ENCODE assay signal across 25 mouse cellular contexts in genomic region chr5:134920106-134920687, GRCm38 (mm10). TPM values are rescaled to one million over a fixed set of nuclear protein-coding genes. Genes with fewer than 3 reads are reported as not detected.
DNase-seq lines count a peak whose midpoint lies in the region; ATAC-seq lines count a peak whose summit lies in the region.
"Had no signal": no experiment of that assay in that cellular context is flagged by ENCODE, and none has a peak within 500 bp of the region (broad histone marks: within the 10 kb centered on the region; RNA-seq: fewer than 3 reads in every experiment).

No protein-coding gene starts in this region.

- no peak overlapping the region for H3K4me3 ChIP-seq in embryonic facial prominence, embryonic 10.5 days
- H3K4me3 ChIP-seq: embryonic facial prominence, embryonic 12.5 days; forebrain, embryonic 12.5 days; heart, adult 2 months; hindbrain, embryonic 13.5 days; limb, embryonic 10.5 days; lung, embryonic 15.5 days had no signal

- intact Hi-C loops in left cerebral cortex, postnatal 10 days (cut with DNase I), result no loop called here

- H3K27me3 ChIP-seq in embryonic facial prominence, embryonic 10.5 days (replicated peaks; ENCODE audit: low read depth, poor library complexity, severe bottlenecking), result no peaks in the 10 kb centered on the region
- H3K27me3 ChIP-seq: embryonic facial prominence, embryonic 12.5 days; forebrain, embryonic 12.5 days; hindbrain, embryonic 13.5 days; lung, embryonic 15.5 days had no signal

- no peaks in the 10 kb centered on the region for H3K4me1 ChIP-seq in embryonic facial prominence, embryonic 10.5 days
- H3K4me1 ChIP-seq: embryonic facial prominence, embryonic 12.5 days; forebrain, embryonic 12.5 days; hindbrain, embryonic 13.5 days; limb, embryonic 10.5 days; lung, embryonic 15.5 days had no signal

- H3K36me3 ChIP-seq in embryonic facial prominence, embryonic 10.5 days (replicated peaks), result no peaks in the 10 kb centered on the region
- H3K36me3 ChIP-seq: embryonic facial prominence, embryonic 12.5 days; forebrain, embryonic 12.5 days; hindbrain, embryonic 13.5 days; limb, embryonic 10.5 days; lung, embryonic 15.5 days had no signal

- peak; percentile 13 to 43 for DNase-seq in left cerebral cortex, postnatal 10 days (ENCODE audit: extremely low spot score in 1 of 2, low spot score in 2 of 2)
- DNase-seq in left cerebral cortex, adult 8-10 months (ENCODE audit: low spot score in 2 of 2), result no peak
- DNase-seq in brain, adult 2 months (ENCODE audit: low read depth, low spot score), result peak; percentile 6
- DNase-seq in embryonic facial prominence, embryonic 10.5 days (ENCODE audit: low spot score), result no peak
- DNase-seq in gastrocnemius, adult 18-20 months (ENCODE audit: low spot score), result no peak
- no peak for DNase-seq in kidney, adult 8-10 months
- DNase-seq: cerebellum, adult 9-11 months; gastrocnemius, postnatal 10 days; heart, adult 2 months; heart, postnatal 10 days; kidney, adult 18-20 months; kidney, postnatal 36 days; thymus, postnatal 4 days had no signal

- H3K9me3 ChIP-seq in embryonic facial prominence, embryonic 10.5 days, result no peaks in the 10 kb centered on the region
- H3K9me3 ChIP-seq: embryonic facial prominence, embryonic 12.5 days; forebrain, embryonic 12.5 days; limb, embryonic 10.5 days; lung, embryonic 15.5 days had no signal

- peak; percentile 32 for ATAC-seq in erythroid progenitor cell, adult 5-6 weeks (replicated peaks; ENCODE audit: low FRiP score, poor library complexity, severe bottlenecking)
- ATAC-seq in megakaryocyte progenitor cell, adult 5-6 weeks (replicated peaks; ENCODE audit: poor library complexity), result peak; percentile 12
- ATAC-seq: CD4-positive, CD25-positive, alpha-beta regulatory T cell, adult 4 months; midbrain, embryonic 16.5 days had no signal

- H3K27ac ChIP-seq in embryonic facial prominence, embryonic 10.5 days (replicated peaks), result no peak overlapping the region
- H3K27ac ChIP-seq: embryonic facial prominence, embryonic 12.5 days; forebrain, embryonic 12.5 days; heart, adult 2 months; hindbrain, embryonic 13.5 days; limb, embryonic 10.5 days; lung, embryonic 15.5 days had no signal

- 78% methylated on average over 6 of the region's 6 CpGs for WGBS in embryonic facial prominence, embryonic 10.5 days

RNA-seq across cellular contexts. Expression of gene Cldn13, which starts 4.9 kb away (rescaled TPM):
- total RNA-seq in left cerebral cortex, postnatal 10 days (2021), result not detected
- not detected for total RNA-seq in left cerebral cortex, adult 8-10 months (2022)
- total RNA-seq in erythroid progenitor cell, adult 5-6 weeks (2015; ENCODE audit: low replicate concordance), result 702 and 793 TPM in 2 replicates
- 370 and 493 TPM in 2 replicates for total RNA-seq in erythroid progenitor cell, adult 5-6 weeks (2017; ENCODE audit: low replicate concordance)
- total RNA-seq in megakaryocyte progenitor cell, adult 5-6 weeks (2015), result 17.0 and 19.0 TPM in 2 replicates
- 5.3 and 10.9 TPM in 2 replicates for total RNA-seq in megakaryocyte progenitor cell, adult 5-6 weeks (2017)
- polyA plus RNA-seq in embryonic facial prominence, embryonic 10.5 days (2016; fragmentation: Nextera tagmentation; extraction: Ambion mirVana), result 2.1 and 2.8 TPM in 2 replicates
- total RNA-seq in gastrocnemius, adult 18-20 months (2021), result not detected
- total RNA-seq: heart, adult 2 months; heart, postnatal 10 days; layer of hippocampus, postnatal 10 days had no signal
- polyA plus RNA-seq: CD4-positive, CD25-positive, alpha-beta regulatory T cell, adult 4 months; hindbrain, embryonic 13.5 days; midbrain, embryonic 16.5 days had no signal

RNA-seq across cellular contexts. Expression of gene Mettl27, which starts 12.0 kb away (rescaled TPM):
- total RNA-seq in left cerebral cortex, postnatal 10 days (2021), result 1 to 10 TPM; 8.7 to 8.9 TPM
- 10 to 100 TPM in 3 of 4 experiments, 1 to 10 TPM in 1; 9.7 to 11.5 (median 11.1) TPM for total RNA-seq in left cerebral cortex, adult 8-10 months (2022)
- 41.1 and 65.6 TPM in 2 replicates for total RNA-seq in erythroid progenitor cell, adult 5-6 weeks (2015; ENCODE audit: low replicate concordance)
- 28.3 and 42.1 TPM in 2 replicates for total RNA-seq in erythroid progenitor cell, adult 5-6 weeks (2017; ENCODE audit: low replicate concordance)
- total RNA-seq in megakaryocyte progenitor cell, adult 5-6 weeks (2015), result 1.9 and 3.9 TPM in 2 replicates
- 0.92 and 3.4 TPM in 2 replicates for total RNA-seq in megakaryocyte progenitor cell, adult 5-6 weeks (2017)
- polyA plus RNA-seq in embryonic facial prominence, embryonic 10.5 days (2016; fragmentation: Nextera tagmentation; extraction: Ambion mirVana), result 14.8 and 17.0 TPM in 2 replicates
- 1 to 10 TPM; 4.2 to 5.6 TPM for total RNA-seq in gastrocnemius, adult 18-20 months (2021)

RNA-seq across cellular contexts. Expression of gene Tmem270, which starts 13.7 kb away (rescaled TPM):
- total RNA-seq in left cerebral cortex, postnatal 10 days (2021), result not detected
- not detected for total RNA-seq in left cerebral cortex, adult 8-10 months (2022)
- 2.5 TPM in 1 of 2 replicates, not detected in the other for total RNA-seq in erythroid progenitor cell, adult 5-6 weeks (2015; ENCODE audit: low replicate concordance)
- total RNA-seq in erythroid progenitor cell, adult 5-6 weeks (2017; ENCODE audit: low replicate concordance), result not detected in 2 replicates
- not detected in 2 replicates for total RNA-seq in megakaryocyte progenitor cell, adult 5-6 weeks (2015)
- total RNA-seq in megakaryocyte progenitor cell, adult 5-6 weeks (2017), result not detected in 2 replicates
- not detected in 2 replicates for polyA plus RNA-seq in embryonic facial prominence, embryonic 10.5 days (2016; fragmentation: Nextera tagmentation; extraction: Ambion mirVana)
- total RNA-seq in gastrocnemius, adult 18-20 months (2021), result not detected
- total RNA-seq: gastrocnemius, postnatal 10 days; heart, adult 2 months; heart, postnatal 10 days; layer of hippocampus, postnatal 10 days had no signal
- polyA plus RNA-seq: CD4-positive, CD25-positive, alpha-beta regulatory T cell, adult 4 months; embryonic facial prominence, embryonic 12.5 days; forebrain, embryonic 12.5 days; heart, adult 2 months; hindbrain, embryonic 13.5 days; limb, embryonic 10.5 days; lung, embryonic 15.5 days; midbrain, embryonic 16.5 days; neural tube, embryonic 11.5 days; stomach, embryonic 16.5 days had no signal

RNA-seq across cellular contexts. Expression of gene Cldn4, which starts 26.5 kb away (rescaled TPM):
- not detected for total RNA-seq in left cerebral cortex, postnatal 10 days (2021)
- not detected for total RNA-seq in left cerebral cortex, adult 8-10 months (2022)
- 0.84 TPM in 1 of 2 replicates, not detected in the other for total RNA-seq in erythroid progenitor cell, adult 5-6 weeks (2015; ENCODE audit: low replicate concordance)
- not detected in 2 replicates for total RNA-seq in erythroid progenitor cell, adult 5-6 weeks (2017; ENCODE audit: low replicate concordance)
- not detected in 2 replicates for total RNA-seq in megakaryocyte progenitor cell, adult 5-6 weeks (2015)
- total RNA-seq in megakaryocyte progenitor cell, adult 5-6 weeks (2017), result not detected in 2 replicates
- polyA plus RNA-seq in embryonic facial prominence, embryonic 10.5 days (2016; fragmentation: Nextera tagmentation; extraction: Ambion mirVana), result 16.7 and 17.5 TPM in 2 replicates
- not detected for total RNA-seq in gastrocnemius, adult 18-20 months (2021)
- total RNA-seq: gastrocnemius, postnatal 10 days; heart, adult 2 months; layer of hippocampus, postnatal 10 days had no signal
- polyA plus RNA-seq: hindbrain, embryonic 13.5 days; midbrain, embryonic 16.5 days had no signal

Comparison
In these comparisons a context has a peak if more than half of its experiments do, and no peak if none do; other contexts are left out.
1. DNase-seq: peak in left cerebral cortex, postnatal 10 days (2 of 2) and brain, adult 2 months (single experiment); none in left cerebral cortex, adult 8-10 months (0 of 2), embryonic facial prominence, embryonic 10.5 days (single experiment), gastrocnemius, adult 18-20 months (single experiment) and kidney, adult 8-10 months (0 of 2).
2. RNA of gene Cldn13, which starts 4.9 kb away (total RNA-seq): 370 to 793 TPM in erythroid progenitor cell, adult 5-6 weeks; 5.3 to 19.0 TPM in megakaryocyte progenitor cell, adult 5-6 weeks, not detected in left cerebral cortex, postnatal 10 days, not detected in left cerebral cortex, adult 8-10 months and not detected in gastrocnemius, adult 18-20 months; every median in the first group is over 10 times any median in the second.